ENCODE assay signal across 14 mouse cellular contexts in genomic region chr14:75836579-75836978, GRCm38 (mm10). TPM values are rescaled to one million over a fixed set of nuclear protein-coding genes. Genes with fewer than 3 reads are reported as not detected.
DNase-seq lines count a peak whose midpoint lies in the region; ATAC-seq lines count a peak whose summit lies in the region.
"Had no signal": no experiment of that assay in that cellular context is flagged by ENCODE, and none has a peak within 500 bp of the region (broad histone marks: within the 10 kb centered on the region; RNA-seq: fewer than 3 reads in every experiment).

No protein-coding gene starts in this region.

- no peak overlapping the region for H3K4me3 ChIP-seq in heart, embryonic 10.5 days
- H3K4me3 ChIP-seq in liver, embryonic 11.5 days (ENCODE audit: low read depth, low read length): no peak overlapping the region
- no peak overlapping the region for H3K4me3 ChIP-seq in intestine, embryonic 16.5 days (ENCODE audit: low read length)
- no peak overlapping the region for H3K4me3 ChIP-seq in stomach, embryonic 15.5 days (replicated peaks)

- H3K27me3 ChIP-seq in heart, embryonic 10.5 days (ENCODE audit: insufficient read depth, poor library complexity, severe bottlenecking): no peaks in the 10 kb centered on the region
- H3K27me3 ChIP-seq in liver, embryonic 11.5 days (replicated peaks; ENCODE audit: control insufficient read depth, insufficient read depth, low read length): no peaks in the 10 kb centered on the region
- H3K27me3 ChIP-seq in intestine, embryonic 16.5 days (replicated peaks; ENCODE audit: control insufficient read depth, insufficient read depth, low read length): no peaks in the 10 kb centered on the region
- H3K27me3 ChIP-seq in stomach, embryonic 15.5 days (replicated peaks): no peaks in the 10 kb centered on the region
- H3K27me3 ChIP-seq: megakaryocyte, embryonic 14.5 days had no signal

- no peak overlapping the region for H3K9ac ChIP-seq in liver, embryonic 11.5 days (ENCODE audit: low read depth, low read length)
- no peak overlapping the region for H3K9ac ChIP-seq in intestine, embryonic 16.5 days (ENCODE audit: low read depth, low read length)
- H3K9ac ChIP-seq in stomach, embryonic 15.5 days: no peak overlapping the region

- H3K4me1 ChIP-seq in heart, embryonic 10.5 days: peaks cover 40% of the 10 kb centered on the region
- H3K4me1 ChIP-seq in liver, embryonic 11.5 days (replicated peaks; ENCODE audit: control insufficient read depth, insufficient read depth, low read length): peaks cover 26% of the 10 kb centered on the region
- H3K4me1 ChIP-seq in intestine, embryonic 16.5 days (ENCODE audit: control insufficient read depth, insufficient read depth, low read length): peaks cover 29% of the 10 kb centered on the region
- H3K4me1 ChIP-seq in stomach, embryonic 15.5 days: peaks cover 20% of the 10 kb centered on the region; the same call in 1 of the 2 replicates

- no peak for ATAC-seq in liver, embryonic 11.5 days (replicated peaks; ENCODE audit: low FRiP score)
- ATAC-seq in intestine, embryonic 16.5 days: no peak
- ATAC-seq in stomach, embryonic 15.5 days (ENCODE audit: insufficient read depth, low FRiP score, low read depth): no peak
- no peak for ATAC-seq in megakaryocyte progenitor cell, adult 5-6 weeks (replicated peaks; ENCODE audit: poor library complexity)
- ATAC-seq: hindbrain, embryonic 16.5 days had no signal

- 93% methylated on average over 3 of the region's 3 CpGs for whole genome bisulfite sequencing in heart, embryonic 10.5 days
- WGBS in liver, embryonic 11.5 days: 88% methylated on average over 3 of the region's 3 CpGs
- WGBS in intestine, embryonic 16.5 days: 94% methylated on average over 3 of the region's 3 CpGs
- WGBS in stomach, embryonic 15.5 days: 79% methylated on average over 3 of the region's 3 CpGs

- H3K36me3 ChIP-seq in heart, embryonic 10.5 days: no peaks in the 10 kb centered on the region
- H3K36me3 ChIP-seq in liver, embryonic 11.5 days (ENCODE audit: control insufficient read depth, insufficient read depth, low read length): no peaks in the 10 kb centered on the region
- H3K36me3 ChIP-seq in intestine, embryonic 16.5 days (ENCODE audit: control insufficient read depth, insufficient read depth, low read length): no peaks in the 10 kb centered on the region
- no peaks in the 10 kb centered on the region for H3K36me3 ChIP-seq in stomach, embryonic 15.5 days

- H3K4me2 ChIP-seq in liver, embryonic 11.5 days: peak overlapping the region; percentile 63
- no peak overlapping the region for H3K4me2 ChIP-seq in intestine, embryonic 16.5 days (ENCODE audit: low read depth, low read length)
- H3K4me2 ChIP-seq in stomach, embryonic 15.5 days: no peak overlapping the region

- no peaks in the 10 kb centered on the region for H3K9me3 ChIP-seq in heart, embryonic 10.5 days
- H3K9me3 ChIP-seq in liver, embryonic 11.5 days (ENCODE audit: control insufficient read depth, low read length): no peaks in the 10 kb centered on the region
- no peaks in the 10 kb centered on the region for H3K9me3 ChIP-seq in intestine, embryonic 16.5 days (ENCODE audit: control insufficient read depth, low read length)
- no peaks in the 10 kb centered on the region for H3K9me3 ChIP-seq in stomach, embryonic 15.5 days
- H3K9me3 ChIP-seq: megakaryocyte, embryonic 14.5 days had no signal

- no peak for DNase-seq in heart, embryonic 10.5 days (ENCODE audit: low spot score)
- DNase-seq in heart, postnatal 36 days: no peak
- DNase-seq in liver, embryonic 11.5 days (ENCODE audit: low spot score): no peak
- no peak for DNase-seq in liver
- no peak for DNase-seq in layer of hippocampus, postnatal 14 days (ENCODE audit: low spot score in 2 of 2)
- DNase-seq: adrenal gland, postnatal 10 days; cerebellum, postnatal 25 days; layer of hippocampus, adult 9-11 months; lung, adult 2 months had no signal

- peak overlapping the region; percentile 83 for H3K27ac ChIP-seq in heart, embryonic 10.5 days
- H3K27ac ChIP-seq in liver, embryonic 11.5 days (ENCODE audit: low read depth, low read length): peak overlapping the region; percentile 82
- peak overlapping the region; percentile 59; the same call in 1 of the 2 replicates for H3K27ac ChIP-seq in intestine, embryonic 16.5 days (ENCODE audit: low read length)
- peak overlapping the region; percentile 38 for H3K27ac ChIP-seq in stomach, embryonic 15.5 days

- intact Hi-C loops in heart, postnatal 36 days (cut with DNase I): no loop called here

RNA-seq across cellular contexts. Expression of gene Tpt1, which starts 8.3 kb away (rescaled TPM):
- 737 and 812 TPM in 2 replicates for polyA plus RNA-seq in heart, embryonic 10.5 days (2016; fragmentation: Nextera tagmentation; extraction: Ambion mirVana)
- 1,000 to 10,000 TPM; 2,953 to 3,079 TPM for total RNA-seq in heart, postnatal 36 days (2021)
- polyA plus RNA-seq in liver, embryonic 11.5 days (2014; fragmentation: Nextera tagmentation; extraction: Ambion mirVana): 946 and 1,034 TPM in 2 replicates
- 829 and 857 TPM in 2 replicates for polyA plus RNA-seq in intestine, embryonic 16.5 days (2015; fragmentation: Nextera tagmentation; extraction: Ambion mirVana)
- 999 and 1,085 TPM in 2 replicates for polyA plus RNA-seq in stomach, embryonic 15.5 days (2015; fragmentation: Nextera tagmentation; extraction: Ambion mirVana)
- 1,000 to 10,000 TPM; 1,171 to 1,217 TPM for total RNA-seq in layer of hippocampus, postnatal 14 days (2021)
- 4,894 and 5,633 TPM in 2 replicates for total RNA-seq in megakaryocyte progenitor cell, adult 5-6 weeks (2015)
- 809 and 847 TPM in 2 replicates for total RNA-seq in megakaryocyte progenitor cell, adult 5-6 weeks (2017)

RNA-seq across cellular contexts. Expression of gene Slc25a30, which starts 49.7 kb away (rescaled TPM):
- polyA plus RNA-seq in heart, embryonic 10.5 days (2016; fragmentation: Nextera tagmentation; extraction: Ambion mirVana): 5.2 and 5.8 TPM in 2 replicates
- total RNA-seq in heart, postnatal 36 days (2021): 10 to 100 TPM; 11.0 to 15.5 TPM
- polyA plus RNA-seq in liver, embryonic 11.5 days (2014; fragmentation: Nextera tagmentation; extraction: Ambion mirVana): 6.4 and 7.3 TPM in 2 replicates
- 2.1 and 2.4 TPM in 2 replicates for polyA plus RNA-seq in intestine, embryonic 16.5 days (2015; fragmentation: Nextera tagmentation; extraction: Ambion mirVana)
- 3.2 and 3.3 TPM in 2 replicates for polyA plus RNA-seq in stomach, embryonic 15.5 days (2015; fragmentation: Nextera tagmentation; extraction: Ambion mirVana)
- total RNA-seq in layer of hippocampus, postnatal 14 days (2021): 10 to 100 TPM; 10.5 to 15.2 TPM
- total RNA-seq in megakaryocyte progenitor cell, adult 5-6 weeks (2015): 17.3 TPM in 2 replicates
- 16.9 and 17.6 TPM in 2 replicates for total RNA-seq in megakaryocyte progenitor cell, adult 5-6 weeks (2017)
